Comparison of ENCODE assay signal across 10 mouse cellular contexts in the genomic region with DNA sequence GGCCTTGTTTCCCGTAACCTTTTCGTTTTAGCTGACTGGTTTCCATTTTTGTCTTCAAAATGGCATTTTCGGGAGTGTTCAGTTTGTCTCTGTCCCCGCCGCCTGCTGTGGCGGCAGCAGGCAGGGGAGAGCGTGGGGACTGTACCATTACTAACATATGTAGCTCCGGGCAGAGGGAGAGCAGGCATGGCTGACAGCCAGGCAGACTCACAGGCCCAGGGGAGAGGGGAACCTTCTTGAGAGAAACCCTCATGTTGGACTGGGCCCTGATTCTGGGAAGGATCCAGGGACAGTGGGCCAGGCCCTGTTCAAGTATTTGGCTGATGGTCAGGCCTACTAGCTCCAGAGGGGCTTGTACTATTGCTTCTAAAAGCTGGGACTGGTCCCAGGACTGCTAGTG.
DNase-seq lines count a peak whose midpoint lies in the region; ATAC-seq and TF ChIP-seq lines count a peak whose summit lies in the region.
"Had no signal": no experiment of that assay in that cellular context is flagged by ENCODE, and none has a peak within 500 bp of the region (broad histone marks: within the 10 kb centered on the region; RNA-seq: fewer than 3 reads in every experiment).

No protein-coding gene starts in this region.

- no peaks in the 10 kb centered on the region for H3K36me3 ChIP-seq in lung, postnatal 0 days (ENCODE audit: insufficient read depth, low read length)
- H3K36me3 ChIP-seq: embryonic facial prominence, embryonic 13.5 days had no signal

- H3K9ac ChIP-seq in lung, postnatal 0 days (replicated peaks; ENCODE audit: low read depth) = no peak overlapping the region
- H3K9ac ChIP-seq: embryonic facial prominence, embryonic 13.5 days had no signal

- DNase-seq in adrenal gland, postnatal 10 days = peak; percentile 13
- DNase-seq in adrenal gland, adult 8-10 months = no peak
- DNase-seq in lung, postnatal 0 days (ENCODE audit: low spot score) = peak; percentile 33
- DNase-seq in lung, adult 18-20 months = no peak
- DNase-seq in left cerebral cortex, postnatal 10 days (ENCODE audit: extremely low spot score in 1 of 2, low spot score in 2 of 2) = peak; percentile 52 to 71
- peak; percentile 68 for DNase-seq in telencephalon, adult 2 months (ENCODE audit: low read depth, low spot score)
- DNase-seq in yolk sac, embryonic 10.5 days (ENCODE audit: low spot score) = no peak
- DNase-seq: kidney, adult 9 months had no signal

- peak overlapping the region; percentile 76 for H3K27ac ChIP-seq in lung, postnatal 0 days (ENCODE audit: low read length)
- H3K27ac ChIP-seq: embryonic facial prominence, embryonic 13.5 days had no signal

- peak; percentile 51 for ATAC-seq in lung, postnatal 0 days
- no peak for ATAC-seq in CD4-positive, CD25-positive, alpha-beta regulatory T cell, adult 4 months

- no peak overlapping the region for H3K4me2 ChIP-seq in lung, postnatal 0 days (replicated peaks; ENCODE audit: low read depth, low read length)
- H3K4me2 ChIP-seq: embryonic facial prominence, embryonic 13.5 days had no signal

- no peak overlapping the region for H3K4me3 ChIP-seq in lung, postnatal 0 days (ENCODE audit: low read depth, low read length)
- H3K4me3 ChIP-seq: embryonic facial prominence, embryonic 13.5 days had no signal

- intact Hi-C loops in left cerebral cortex, postnatal 10 days (cut with DNase I) = no loop called here

- no peaks in the 10 kb centered on the region for H3K4me1 ChIP-seq in lung, postnatal 0 days (ENCODE audit: insufficient read depth, low read depth, low read length)

- H3K27me3 ChIP-seq in lung, postnatal 0 days (replicated peaks; ENCODE audit: insufficient read depth, low read length) = no peaks in the 10 kb centered on the region
- H3K27me3 ChIP-seq: embryonic facial prominence, embryonic 13.5 days had no signal

- 68% methylated on average over 8 of the region's 8 CpGs for WGBS in lung, postnatal 0 days

- no peak for TF ChIP-seq EP300 in lung, postnatal 0 days (IDR thresholded peaks at IDR 0.05)

- no peaks in the 10 kb centered on the region for H3K9me3 ChIP-seq in lung, postnatal 0 days (ENCODE audit: low read length)
- H3K9me3 ChIP-seq: embryonic facial prominence, embryonic 13.5 days had no signal

- TF ChIP-seq CTCF in lung, postnatal 0 days (IDR thresholded peaks at IDR 0.05) = no peak

Comparison
In these comparisons a context has a peak if more than half of its experiments do, and no peak if none do; other contexts are left out.
1. DNase-seq: peak in adrenal gland, postnatal 10 days (single experiment), lung, postnatal 0 days (single experiment), left cerebral cortex, postnatal 10 days (2 of 2) and telencephalon, adult 2 months (single experiment); none in adrenal gland, adult 8-10 months (single experiment), lung, adult 18-20 months (0 of 2) and yolk sac, embryonic 10.5 days (single experiment).